21 mouse cellular contexts compared by ENCODE assay signal in genomic region chr5:137856870-137857269, GRCm38 (mm10). TPM values are rescaled to one million over a fixed set of nuclear protein-coding genes. Genes with fewer than 3 reads are reported as not detected.
A peak's percentile ranks its signal among the peaks of the same experiment; 100 is the strongest.
DNase-seq lines count a peak whose midpoint lies in the region; ATAC-seq lines count a peak whose summit lies in the region.
"Not testable (repeated sequence)": the region's sequence is repeated elsewhere in the genome, so short reads cannot be mapped to it uniquely, and the experiment has no call there.
"Had no signal": no experiment of that assay in that cellular context is flagged by ENCODE, and none has a peak within 500 bp of the region (broad histone marks: within the 10 kb centered on the region; RNA-seq: fewer than 3 reads in every experiment).

No protein-coding gene starts in this region.

- not testable (repeated sequence) for H3K4me1 ChIP-seq in brown adipose tissue, adult 24 weeks (ENCODE audit: control insufficient read depth, insufficient read depth, insufficient read length, low read length); liver, embryonic 16.5 days (ENCODE audit: control insufficient read depth, low read depth, low read length)

- not testable (repeated sequence) for H3K9me3 ChIP-seq in liver, embryonic 16.5 days (replicated peaks; ENCODE audit: control insufficient read depth, low read length)

- H3K27ac ChIP-seq in brown adipose tissue, adult 24 weeks (replicated peaks; ENCODE audit: low read depth, low read length); liver, embryonic 16.5 days (ENCODE audit: low read length): not testable (repeated sequence)

- H3K4me3 ChIP-seq in brown adipose tissue, adult 24 weeks (ENCODE audit: insufficient read depth, low read depth, low read length): peak overlapping the region; percentile 11; the same call in 1 of the 2 replicates
- 0 out of 2 replicates have a peak overlapping the region, but pooled peaks have one; percentile 2 for H3K4me3 ChIP-seq in liver, embryonic 16.5 days (ENCODE audit: low read depth, low read length)

- 33% methylated on average over 4 of the region's 5 CpGs for WGBS in liver, embryonic 16.5 days (ENCODE audit: insufficient replicate concordance)

- ATAC-seq in inflammation-experienced regulatory T-cells, adult 6 months: peak; percentile 41
- not testable (repeated sequence) for ATAC-seq in liver, embryonic 16.5 days (ENCODE audit: low read depth)
- ATAC-seq in megakaryocyte progenitor cell, adult 5-6 weeks (replicated peaks; ENCODE audit: poor library complexity): peak; percentile 47

- H3K27me3 ChIP-seq in liver, embryonic 16.5 days (ENCODE audit: control insufficient read depth, insufficient read depth, low read depth, low read length): not testable (repeated sequence)

- H3K9ac ChIP-seq in liver, embryonic 16.5 days (ENCODE audit: low read depth, low read length): not testable (repeated sequence)

- DNase-seq in CD4-positive helper T cell, adult 2 months (ENCODE audit: low read depth, low spot score): peak; percentile 37
- peak; percentile 77 for DNase-seq in T-cell, adult 2 months (ENCODE audit: low spot score)
- DNase-seq in spleen, postnatal 4 days (ENCODE audit: low spot score in 2 of 2): peak; percentile 25 to 62

- not testable (repeated sequence) for H3K4me2 ChIP-seq in liver, embryonic 16.5 days (ENCODE audit: low read depth, low read length)

- H3K36me3 ChIP-seq in liver, embryonic 16.5 days (ENCODE audit: control insufficient read depth, insufficient read depth): not testable (repeated sequence)

RNA-seq across cellular contexts. Expression of gene Pilrb1, which starts 1.0 kb away (rescaled TPM):
- 1.0 and 1.4 TPM in 2 replicates for polyA plus RNA-seq in brown adipose tissue, adult 24 weeks (2012; ENCODE audit: insufficient read depth, insufficient read length, missing spikeins)
- under 1 TPM in 1 of 3 experiments, not detected in 2; 0.38 TPM for polyA plus RNA-seq in inflammation-experienced regulatory T-cells, adult 6 months (2017; shearing (Covaris generic))
- polyA plus RNA-seq in liver, embryonic 16.5 days (2015; fragmentation: Nextera tagmentation; extraction: Ambion mirVana): 5.8 and 6.6 TPM in 2 replicates
- total RNA-seq in megakaryocyte progenitor cell, adult 5-6 weeks (2015): 15.7 and 16.8 TPM in 2 replicates
- 11.6 and 19.9 TPM in 2 replicates for total RNA-seq in megakaryocyte progenitor cell, adult 5-6 weeks (2017)
- total RNA-seq: CH12.LX; ES-E14; gastrocnemius, postnatal 14 days; hindbrain, postnatal 0 days; layer of hippocampus, adult 18-20 months; layer of hippocampus, postnatal 10 days; left cerebral cortex, adult 18-20 months; left cerebral cortex, postnatal 14 days had no signal
- polyA plus RNA-seq: forebrain, embryonic 14.5 days; hindbrain, embryonic 12.5 days; hindbrain, postnatal 0 days; midbrain, embryonic 11.5 days; midbrain, embryonic 16.5 days; neural tube, embryonic 12.5 days had no signal

RNA-seq across cellular contexts. Expression of gene Pilrb2, which starts 14.7 kb away (rescaled TPM):
- polyA plus RNA-seq in brown adipose tissue, adult 24 weeks (2012; ENCODE audit: insufficient read depth, insufficient read length, missing spikeins): 2.5 and 5.5 TPM in 2 replicates
- not detected for polyA plus RNA-seq in inflammation-experienced regulatory T-cells, adult 6 months (2017; shearing (Covaris generic))
- 5.6 and 8.3 TPM in 2 replicates for polyA plus RNA-seq in liver, embryonic 16.5 days (2015; fragmentation: Nextera tagmentation; extraction: Ambion mirVana)
- total RNA-seq in megakaryocyte progenitor cell, adult 5-6 weeks (2015): 20.2 and 43.2 TPM in 2 replicates
- 9.6 and 14.9 TPM in 2 replicates for total RNA-seq in megakaryocyte progenitor cell, adult 5-6 weeks (2017)
- total RNA-seq: CH12.LX; ES-E14; hindbrain, postnatal 0 days; layer of hippocampus, adult 18-20 months; layer of hippocampus, postnatal 10 days; left cerebral cortex, postnatal 14 days had no signal
- polyA plus RNA-seq: forebrain, embryonic 14.5 days; hindbrain, embryonic 12.5 days; hindbrain, postnatal 0 days; limb, embryonic 11.5 days; midbrain, embryonic 11.5 days; midbrain, embryonic 16.5 days; neural tube, embryonic 12.5 days had no signal

RNA-seq across cellular contexts. Expression of gene Pilra, which starts 20.8 kb away (rescaled TPM):
- 1.3 TPM in 1 of 2 replicates, not detected in the other for polyA plus RNA-seq in brown adipose tissue, adult 24 weeks (2012; ENCODE audit: insufficient read depth, insufficient read length, missing spikeins)
- polyA plus RNA-seq in inflammation-experienced regulatory T-cells, adult 6 months (2017; shearing (Covaris generic)): under 1 TPM in 2 of 3 experiments, not detected in 1; 0.19 to 0.79 TPM
- polyA plus RNA-seq in liver, embryonic 16.5 days (2015; fragmentation: Nextera tagmentation; extraction: Ambion mirVana): 5.1 and 6.1 TPM in 2 replicates
- 6.8 and 10.5 TPM in 2 replicates for total RNA-seq in megakaryocyte progenitor cell, adult 5-6 weeks (2015)
- 6.7 and 6.9 TPM in 2 replicates for total RNA-seq in megakaryocyte progenitor cell, adult 5-6 weeks (2017)
